Mouse (Mus musculus) kidney, embryonic 14.5 days (tissue): Measurements from ENCODE around the gene Zdhhc1. TPM values are rescaled to one million over a fixed set of nuclear protein-coding genes. Genes with fewer than 3 reads are reported as not detected.

Experiments
- ATAC-seq: fragments of 200-750 bp; cut with Nextera tagmentation; 2 replicates; pipeline ENCODE4 v1.8.0; 2017; ENCODE audit warnings: moderate number of reproducible peaks, mild to moderate bottlenecking, moderate TSS enrichment, moderate library complexity; ENCODE audit not compliant: low FRiP score, low TSS enrichment
- H3K27ac ChIP-seq: fragments of 300-500 bp; sonication (generic); 2 replicates; pipeline ENCODE4 v1.5.1; 2014; ENCODE audit warnings: low read depth, mild to moderate bottlenecking, low read length, moderate library complexity, mixed read lengths
- H3K27me3 ChIP-seq: fragments of 300-500 bp; sonication (generic); 2 replicates; pipeline ENCODE4 v1.6.1; 2014; ENCODE audit warnings: mild to moderate bottlenecking, low read length; ENCODE audit not compliant: control insufficient read depth, insufficient read depth
- H3K36me3 ChIP-seq: fragments of 300-500 bp; sonication (generic); 2 replicates; pipeline ENCODE4 v1.6.1; 2014; ENCODE audit warnings: low read length, mixed read lengths; ENCODE audit not compliant: control insufficient read depth, insufficient read depth
- H3K4me1 ChIP-seq: fragments of 300-500 bp; sonication (generic); 2 replicates; pipeline ENCODE4 v1.6.1; 2014; ENCODE audit warnings: low read length, mixed read lengths; ENCODE audit not compliant: control insufficient read depth, insufficient read depth
- H3K4me2 ChIP-seq: fragments of 300-500 bp; sonication (generic); replicated peaks from 2 replicates; pipeline ENCODE4 v1.6.1; 2014; ENCODE audit warnings: low read depth, mild to moderate bottlenecking, low read length
- H3K4me3 ChIP-seq: fragments of 300-500 bp; sonication (generic); 2 replicates; pipeline ENCODE4 v1.5.1; 2014; ENCODE audit warnings: mild to moderate bottlenecking, low read length
- H3K9ac ChIP-seq: fragments of 300-500 bp; sonication (generic); 2 replicates; pipeline ENCODE4 v1.6.1; 2014; ENCODE audit warnings: low read depth, mild to moderate bottlenecking, low read length, moderate library complexity
- H3K9me3 ChIP-seq: fragments of 300-500 bp; sonication (generic); 2 replicates; pipeline ENCODE4 v1.6.1; 2016; ENCODE audit warnings: low read length; ENCODE audit not compliant: control insufficient read depth
- WGBS: fragments of 180-500 bp; shearing (Covaris S2); extraction: QIAGEN DNeasy Blood & Tissue Kit; methylation state at CpG from one replicate; pipeline ENCODE4 v1.1.7; 2014; 5-methylcytosine and 5-hydroxymethylcytosine counted together
- polyA plus RNA-seq: library from polyadenylated mRNA; unstranded; fragments of >200 nt; fragmentation: Nextera tagmentation; extraction: Ambion mirVana; gene quantifications from 2 replicates; pipeline ENCODE4 v1.2.1, GENCODE M21; 2014

The Zdhhc1 gene
- polyA plus RNA-seq, 1 experiment from 2014 or later: 37.3 TPM

DNA sequence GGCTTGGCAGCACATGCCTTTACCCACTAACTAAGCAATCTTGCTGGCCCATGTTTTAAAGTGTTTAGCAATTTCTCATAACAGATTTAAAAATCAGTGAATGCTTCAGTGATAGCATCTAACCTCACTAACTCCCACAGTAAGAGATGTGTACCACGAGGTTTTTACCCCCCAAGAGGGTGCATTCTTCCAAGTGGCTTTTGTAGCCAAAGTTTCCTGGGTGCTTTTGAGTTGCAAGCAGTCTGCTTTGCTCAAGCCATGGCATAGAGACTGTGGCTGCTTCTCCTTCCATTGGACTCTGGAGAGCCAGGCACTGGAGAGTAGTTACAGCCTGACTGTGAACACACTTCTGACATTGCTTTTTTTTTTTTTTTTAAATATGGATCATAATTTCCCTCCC is 7.4 kb downstream of the Zdhhc1 start:
- H3K4me2 ChIP-seq: no peak overlapping the region
- peaks cover 7% of the 10 kb centered on the region; the same call in 1 of the 2 replicates for H3K36me3 ChIP-seq
- H3K4me3 ChIP-seq: no peak overlapping the region
- WGBS: 63% methylated on average over 1 of the region's 1 CpGs
- H3K27me3 ChIP-seq: no peaks in the 10 kb centered on the region
- no peaks in the 10 kb centered on the region for H3K9me3 ChIP-seq
- no peak for ATAC-seq
- H3K27ac ChIP-seq: no peak overlapping the region
- peaks cover 3% of the 10 kb centered on the region; the same call in 1 of the 2 replicates for H3K4me1 ChIP-seq
- no peak overlapping the region for H3K9ac ChIP-seq

- H3K36me3 ChIP-seq: peaks cover 7% of the 10 kb centered on the region; the same call in 1 of the 2 replicates
- no peak for ATAC-seq
- H3K4me1 ChIP-seq: peaks cover 4% of the 10 kb centered on the region; the same call in 1 of the 2 replicates
- no peak overlapping the region for H3K4me2 ChIP-seq
- H3K27me3 ChIP-seq: no peaks in the 10 kb centered on the region
- H3K9ac ChIP-seq: no peak overlapping the region
- WGBS: 61% methylated on average over 3 of the region's 3 CpGs
- no peaks in the 10 kb centered on the region for H3K9me3 ChIP-seq
- no peak overlapping the region for H3K27ac ChIP-seq
- no peak overlapping the region for H3K4me3 ChIP-seq
Observed at GRCm38 (mm10) chr8:105488082-105488481, 8.6 kb downstream of the Zdhhc1 start.

DNA sequence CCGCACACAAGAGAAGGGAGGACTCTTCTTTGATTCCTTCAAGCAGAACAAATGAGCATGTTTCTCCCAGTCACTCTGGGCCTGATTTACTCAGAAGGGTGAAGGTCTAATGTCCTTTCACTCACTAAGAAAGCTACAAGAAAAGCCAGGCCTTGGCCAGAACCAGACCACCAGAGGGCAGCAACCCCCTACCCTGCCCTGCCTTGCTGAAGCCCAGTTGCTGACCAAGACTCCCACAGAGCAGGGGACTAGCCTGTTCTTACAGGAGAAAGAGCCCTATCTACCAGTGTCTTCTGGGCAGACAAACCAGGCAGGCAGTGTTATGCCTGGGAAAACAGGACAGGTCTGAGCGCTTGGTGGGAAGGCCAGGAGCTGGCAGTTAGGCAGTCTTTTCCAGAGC is 12.3 kb downstream of the Zdhhc1 start:
- Histone ChIP-seq H3K27ac (0 out of 2 replicates have a peak overlapping the region, but pooled peaks have one; percentile 5), H3K36me3 (peaks cover 7% of the 10 kb centered on the region; the same call in 1 of the 2 replicates), H3K4me3 (no peak overlapping the region), H3K9me3 (no peaks in the 10 kb centered on the region), H3K4me1 (peaks cover 7% of the 10 kb centered on the region; the same call in 1 of the 2 replicates), H3K9ac (no peak overlapping the region), H3K4me2 (no peak overlapping the region), H3K27me3 (no peaks in the 10 kb centered on the region)
- 15% methylated on average over 2 of the region's 2 CpGs for WGBS
- ATAC-seq: peak; percentile 80

DNA sequence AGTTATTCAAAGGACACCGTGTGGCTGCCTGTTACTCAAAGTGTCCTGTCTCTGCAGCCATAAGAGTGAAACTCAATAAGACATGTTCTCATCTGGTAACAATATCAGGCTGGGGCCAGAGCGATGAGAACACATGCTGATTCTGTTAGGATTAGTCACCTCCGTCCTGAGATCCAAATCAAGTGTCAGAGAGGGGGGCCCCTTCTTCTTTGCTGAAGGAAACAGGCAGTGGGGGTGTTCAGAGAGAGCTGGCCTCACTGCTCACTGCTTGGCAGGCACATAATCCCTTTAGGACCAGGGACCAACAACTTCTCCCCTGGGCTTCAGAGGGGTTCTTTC is 12.7 kb downstream of the Zdhhc1 start:
- H3K27ac ChIP-seq: 0 out of 2 replicates have a peak overlapping the region, but pooled peaks have one; percentile 5
- peaks cover 7% of the 10 kb centered on the region; the same call in 1 of the 2 replicates for H3K4me1 ChIP-seq
- H3K36me3 ChIP-seq: peaks cover 7% of the 10 kb centered on the region; the same call in 1 of the 2 replicates
- ATAC-seq: peak; percentile 41; the same call in 1 of the 2 replicates
- H3K4me2 ChIP-seq: no peak overlapping the region
- H3K9ac ChIP-seq: no peak overlapping the region
- 49% methylated on average over 3 of the region's 3 CpGs for WGBS
- H3K4me3 ChIP-seq: no peak overlapping the region
- no peaks in the 10 kb centered on the region for H3K9me3 ChIP-seq
- no peaks in the 10 kb centered on the region for H3K27me3 ChIP-seq

- 37% methylated on average over 14 of the region's 14 CpGs for WGBS
- 0 out of 2 replicates have a peak overlapping the region, but pooled peaks have one; percentile 5 for H3K27ac ChIP-seq
- peaks cover 7% of the 10 kb centered on the region; the same call in 1 of the 2 replicates for H3K4me1 ChIP-seq
- H3K4me3 ChIP-seq: no peak overlapping the region
- H3K4me2 ChIP-seq: no peak overlapping the region
- ATAC-seq: peak; percentile 47; the same call in 1 of the 2 replicates
- H3K36me3 ChIP-seq: peaks cover 10% of the 10 kb centered on the region
- H3K9ac ChIP-seq: 0 out of 2 replicates have a peak overlapping the region, but pooled peaks have one; percentile 24
- H3K9me3 ChIP-seq: no peaks in the 10 kb centered on the region
- no peaks in the 10 kb centered on the region for H3K27me3 ChIP-seq
Observed at GRCm38 (mm10) chr8:105483212-105484029, 13.3 kb downstream of the Zdhhc1 start.

- Histone ChIP-seq H3K9me3 (no peaks in the 10 kb centered on the region), H3K9ac (no peak overlapping the region), H3K27me3 (no peaks in the 10 kb centered on the region), H3K36me3 (peaks cover 12% of the 10 kb centered on the region), H3K27ac (no peak overlapping the region), H3K4me2 (no peak overlapping the region), H3K4me3 (no peak overlapping the region), H3K4me1 (peaks cover 7% of the 10 kb centered on the region; the same call in 1 of the 2 replicates)
- ATAC-seq: no peak
- 78% methylated on average over 8 of the region's 8 CpGs for WGBS
Observed at GRCm38 (mm10) chr8:105482123-105482522, 14.6 kb downstream of the Zdhhc1 start.

DNA sequence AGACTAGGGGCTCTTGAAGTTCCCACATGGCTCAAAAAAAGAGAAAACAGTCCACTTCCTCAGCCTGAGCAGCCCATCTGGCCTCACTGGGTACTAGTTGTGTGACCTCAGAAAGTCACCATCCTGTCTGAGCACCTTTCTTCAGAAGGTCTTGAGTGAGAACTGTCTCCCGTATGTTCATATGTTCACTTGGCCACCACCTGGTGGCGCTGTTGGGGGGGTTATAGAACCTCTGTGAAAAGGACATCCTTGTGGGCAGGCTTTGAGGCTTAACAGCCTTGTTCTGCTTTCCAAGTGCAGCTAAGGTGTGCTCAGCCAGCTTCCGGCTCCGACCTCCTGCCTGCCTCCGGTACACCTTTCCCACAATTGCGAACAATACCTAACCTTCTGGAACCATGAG is 15.2 kb downstream of the Zdhhc1 start:
- H3K36me3 ChIP-seq: peaks cover 12% of the 10 kb centered on the region
- no peaks in the 10 kb centered on the region for H3K27me3 ChIP-seq
- H3K4me3 ChIP-seq: no peak overlapping the region
- no peak for ATAC-seq
- H3K4me1 ChIP-seq: peaks cover 7% of the 10 kb centered on the region; the same call in 1 of the 2 replicates
- no peak overlapping the region for H3K4me2 ChIP-seq
- H3K27ac ChIP-seq: no peak overlapping the region; the same call in 1 of the 2 replicates
- 73% methylated on average over 6 of the region's 6 CpGs for WGBS
- H3K9me3 ChIP-seq: no peaks in the 10 kb centered on the region
- no peak overlapping the region for H3K9ac ChIP-seq

DNA sequence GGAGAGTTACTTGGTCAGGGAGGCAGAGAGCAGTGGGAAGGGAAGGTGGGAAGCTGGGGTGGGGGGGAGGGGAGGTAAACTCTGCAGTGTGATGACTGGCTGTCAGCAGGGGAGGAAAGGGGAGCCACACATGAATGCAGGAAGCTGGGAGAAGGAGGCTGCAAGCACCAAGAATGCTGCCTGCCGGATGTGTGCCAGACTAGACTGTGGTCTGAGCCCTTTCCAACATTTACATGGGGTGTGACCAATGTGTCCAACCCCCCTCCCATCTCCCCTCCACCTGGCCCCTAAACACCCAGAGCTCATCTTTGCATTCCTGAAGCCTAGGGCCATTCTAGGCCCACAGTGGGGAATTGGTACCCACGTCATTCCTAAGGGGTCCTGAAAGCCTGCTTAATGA is 15.7 kb downstream of the Zdhhc1 start:
- H3K9ac ChIP-seq: no peak overlapping the region
- no peaks in the 10 kb centered on the region for H3K9me3 ChIP-seq
- H3K27me3 ChIP-seq: no peaks in the 10 kb centered on the region
- no peak overlapping the region for H3K4me2 ChIP-seq
- 37% methylated on average over 2 of the region's 2 CpGs for WGBS
- no peak overlapping the region for H3K4me3 ChIP-seq
- peaks cover 7% of the 10 kb centered on the region; the same call in 1 of the 2 replicates for H3K4me1 ChIP-seq
- no peak for ATAC-seq
- H3K36me3 ChIP-seq: peaks cover 12% of the 10 kb centered on the region
- H3K27ac ChIP-seq: no peak overlapping the region; the same call in 1 of the 2 replicates

GRCm38 (mm10) chr8:105477792-105478191 is 18.9 kb downstream of the Zdhhc1 start:
- no peak for ATAC-seq
- 83% methylated on average over 3 of the region's 3 CpGs for WGBS
- H3K36me3 ChIP-seq: peaks cover 13% of the 10 kb centered on the region

More at GRCm38 (mm10) chr8:105477792-105478191, 18.9 kb downstream of the Zdhhc1 start:
- H3K4me1 ChIP-seq: peaks cover 18% of the 10 kb centered on the region
- no peak overlapping the region for H3K27ac ChIP-seq
- no peak overlapping the region for H3K4me2 ChIP-seq
- peaks cover under 1% of the 10 kb centered on the region; the same call in 1 of the 2 replicates for H3K27me3 ChIP-seq
- H3K9me3 ChIP-seq: no peaks in the 10 kb centered on the region
- H3K4me3 ChIP-seq: no peak overlapping the region
- H3K9ac ChIP-seq: no peak overlapping the region
